Mouse (Mus musculus) embryonic fibroblast, embryonic 13.5 days (primary cell): ENCODE measurements around the gene Purb. TPM values are rescaled to one million over a fixed set of nuclear protein-coding genes. Genes with fewer than 3 reads are reported as not detected.

Experiments used
- H3K27ac ChIP-seq: 2 replicates; pipeline ENCODE4 v1.5.1; 2012; ENCODE audit warnings: low read length, control low read depth, inconsistent platforms; ENCODE audit not compliant: insufficient read depth
- H3K4me1 ChIP-seq: 2 replicates; pipeline ENCODE4 v1.6.1; 2011; ENCODE audit warnings: low read length; ENCODE audit not compliant: control insufficient read depth, insufficient read depth
- H3K4me3 ChIP-seq: 2 replicates; pipeline ENCODE4 v1.5.1; 2011; ENCODE audit warnings: mild to moderate bottlenecking, control low read depth, low read length; ENCODE audit not compliant: insufficient read depth
- CTCF ChIP-seq: IDR thresholded peaks from 2 replicates; pipeline ENCODE4 v1.5.1; 2011; ENCODE audit warnings: mild to moderate bottlenecking, control low read depth, low read length, moderate library complexity, borderline replicate concordance; ENCODE audit not compliant: insufficient read depth
- POLR2A ChIP-seq: IDR thresholded peaks from 2 replicates; pipeline ENCODE4 v1.6.1; 2011; ENCODE audit warnings: low read depth, mild to moderate bottlenecking, control low read depth, low read length, moderate library complexity
- polyA plus RNA-seq: library from polyadenylated mRNA; stranded (reverse); fragments of >200 nt; gene quantifications from 2 replicates; pipeline ENCODE4 v1.2.4, GENCODE M21; 2011; ENCODE audit warnings: low read depth; ENCODE audit not compliant: missing spikeins, insufficient read length

The Purb gene
- polyA plus RNA-seq, 1 experiment, result 43.2 TPM

DNA sequence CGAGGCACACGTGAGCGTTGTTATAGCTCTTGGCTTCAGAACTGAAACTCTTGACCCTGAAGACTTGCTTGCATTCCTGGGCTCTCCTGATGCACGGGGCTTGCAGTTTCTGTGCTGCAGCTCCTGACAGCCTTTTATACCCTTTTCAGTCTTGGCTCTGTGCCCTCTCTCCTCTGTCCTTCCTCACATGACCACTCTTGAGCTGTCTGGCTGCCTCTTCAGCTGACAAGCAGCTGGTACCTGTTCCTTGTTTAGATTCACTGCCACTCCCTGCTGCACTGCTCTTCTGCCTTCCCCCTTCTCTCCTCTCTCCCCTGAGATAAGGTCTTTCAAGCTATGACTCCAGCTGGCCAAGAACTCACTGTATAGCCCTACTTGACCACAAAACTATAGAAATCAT, 28.2 kb downstream of the Purb start:
- H3K27ac ChIP-seq, result no peak overlapping the region
- H3K4me1 ChIP-seq, result no peaks in the 10 kb centered on the region
- H3K4me3 ChIP-seq, result no peak overlapping the region
- TF ChIP-seq CTCF, result no peak
- no peak for TF ChIP-seq POLR2A

DNA sequence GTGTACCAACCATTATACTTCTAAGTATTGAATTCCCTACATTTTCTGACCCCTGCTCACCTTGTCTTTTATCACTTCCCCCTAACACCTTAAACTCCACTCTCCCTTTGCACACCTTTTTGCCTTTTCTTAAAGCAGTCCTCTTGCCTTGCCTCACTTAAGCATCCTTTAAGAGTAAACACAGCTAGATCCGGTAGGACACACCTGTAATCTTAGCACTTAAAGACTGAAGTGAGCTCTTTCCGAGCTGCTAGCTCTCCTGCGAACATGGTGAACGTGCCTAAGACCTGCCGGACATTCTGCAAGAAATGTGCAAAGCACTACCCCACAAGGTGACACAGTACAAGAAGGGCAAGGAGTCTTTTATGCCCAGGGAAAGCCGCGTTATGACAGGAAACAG, 29.8 kb downstream of the Purb start:
- no peak overlapping the region for H3K4me3 ChIP-seq
- TF ChIP-seq POLR2A (no peak), CTCF (no peak)
- H3K4me1 ChIP-seq, result no peaks in the 10 kb centered on the region
- no peak overlapping the region for H3K27ac ChIP-seq

- no peak overlapping the region for H3K4me3 ChIP-seq
- H3K4me1 ChIP-seq, result no peaks in the 10 kb centered on the region
- no peak overlapping the region for H3K27ac ChIP-seq
- no peak for TF ChIP-seq CTCF
- no peak for TF ChIP-seq POLR2A
Observed at GRCm38 (mm10) chr11:6445441-6445840, 30.3 kb downstream of the Purb start.

DNA sequence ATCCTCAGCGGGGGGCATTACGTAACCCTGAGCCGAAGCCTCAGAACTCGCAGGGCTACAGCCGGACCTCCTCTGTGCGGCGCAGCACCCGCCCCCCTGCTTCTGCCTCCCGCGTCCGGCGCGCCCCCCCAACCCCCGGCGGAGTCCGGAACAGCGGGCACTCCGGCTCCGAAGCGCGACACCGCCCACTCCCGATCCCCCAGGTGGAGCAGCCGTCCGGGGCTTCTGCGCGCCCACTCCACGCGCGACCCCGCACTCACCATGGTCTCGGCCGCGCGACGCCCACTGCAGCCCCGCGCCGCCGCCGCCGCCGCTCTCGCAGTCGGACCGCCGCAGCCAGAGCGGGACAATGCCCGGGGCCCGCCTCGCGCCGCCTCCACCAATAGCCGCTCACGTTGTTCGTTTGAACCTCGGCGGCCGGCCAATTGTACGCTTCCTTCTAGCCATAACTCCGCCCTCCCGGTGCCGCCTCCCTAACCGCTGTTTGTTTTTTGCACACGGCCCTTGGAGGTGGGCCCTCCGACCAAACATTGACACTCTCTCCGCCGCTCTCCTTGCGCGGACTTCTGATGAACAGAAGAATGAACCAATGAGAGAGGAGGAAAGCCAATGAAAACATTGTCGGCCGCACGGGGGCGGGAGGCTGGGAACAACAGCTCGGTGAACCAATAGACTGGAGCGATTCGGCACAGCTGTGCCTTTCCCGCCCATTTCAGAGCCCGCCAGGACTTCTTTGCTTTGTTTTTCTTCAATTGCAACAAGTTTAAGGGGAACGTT, 31.5 kb downstream of the Purb start, which contains the start of gene H2afv:
Gene H2afv (minus strand): TSS at position 367 of the 777 bp plus-strand sequence.
- H3K4me3 ChIP-seq, result peak within 1 kb of the TSS; percentile 71
- H3K27ac ChIP-seq, result peak within 1 kb of the TSS; percentile 64
- TF ChIP-seq CTCF (no peak), POLR2A (0 out of 2 replicates have a peak, but pooled peaks have one; percentile 9)
- no peaks in the 10 kb centered on the region for H3K4me1 ChIP-seq

- peak overlapping the region; percentile 71 for H3K4me3 ChIP-seq
- H3K4me1 ChIP-seq, result no peaks in the 10 kb centered on the region
- peak; percentile 29; the same call in 1 of the 2 replicates for TF ChIP-seq POLR2A
- TF ChIP-seq CTCF, result no peak
- H3K27ac ChIP-seq, result peak overlapping the region; percentile 64
Observed at GRCm38 (mm10) chr11:6443727-6444076, 32.0 kb downstream of the Purb start.

DNA sequence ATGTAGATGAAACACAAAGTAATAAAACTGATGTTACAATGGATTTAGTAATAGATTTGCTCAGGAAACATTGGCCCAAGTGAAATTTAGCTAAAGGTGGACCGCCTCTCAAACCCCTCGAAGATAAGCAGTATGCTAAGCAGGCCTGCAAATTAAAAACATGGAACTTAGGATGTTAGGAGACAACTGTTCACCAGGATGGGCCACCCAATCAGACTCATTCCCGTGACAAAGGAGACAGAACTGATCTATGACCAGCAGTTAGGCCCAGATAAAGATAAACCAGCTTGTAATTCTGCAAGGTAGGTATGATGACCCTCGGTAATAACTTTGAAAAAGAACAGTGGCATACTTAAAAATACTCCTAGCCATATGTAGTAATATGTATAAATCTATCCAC, 32.6 kb downstream of the Purb start:
- Histone ChIP-seq H3K27ac (peak overlapping the region; percentile 64; the same call in 1 of the 2 replicates), H3K4me1 (no peaks in the 10 kb centered on the region)

GRCm38 (mm10) chr11:6442566-6442965, 33.2 kb downstream of the Purb start:
- Histone ChIP-seq H3K4me3 (no peak overlapping the region), H3K4me1 (no peaks in the 10 kb centered on the region)
- TF ChIP-seq CTCF (no peak), POLR2A (no peak)

More for the DNA sequence above, 32.6 kb downstream of the Purb start:
- peak overlapping the region; percentile 71 for H3K4me3 ChIP-seq
- TF ChIP-seq POLR2A, result no peak
- no peak for TF ChIP-seq CTCF

DNA sequence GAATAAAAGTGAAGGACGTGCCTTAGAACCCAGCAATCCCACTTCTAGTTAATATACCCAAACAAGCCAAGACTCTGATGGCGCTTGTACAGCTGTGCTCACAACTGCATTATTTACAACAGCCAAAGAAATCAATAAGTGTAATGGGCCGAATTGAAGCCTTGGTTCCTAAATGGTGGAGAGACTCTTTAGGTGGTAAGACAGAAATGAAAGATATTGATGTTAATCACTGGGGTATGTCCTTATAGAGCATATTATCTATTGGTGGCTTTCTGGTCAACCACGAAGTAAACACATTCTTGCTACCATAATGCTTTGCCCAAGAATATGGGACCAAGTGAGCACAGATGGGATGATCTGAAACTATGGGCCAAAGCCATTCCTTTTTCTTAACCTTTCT, 35.5 kb downstream of the Purb start:
- Histone ChIP-seq H3K4me1 (no peaks in the 10 kb centered on the region), H3K27ac (no peak overlapping the region), H3K4me3 (no peak overlapping the region)
- TF ChIP-seq CTCF (no peak), POLR2A (no peak)

More at GRCm38 (mm10) chr11:6442566-6442965, 33.2 kb downstream of the Purb start:
- no peak overlapping the region for H3K27ac ChIP-seq

DNA sequence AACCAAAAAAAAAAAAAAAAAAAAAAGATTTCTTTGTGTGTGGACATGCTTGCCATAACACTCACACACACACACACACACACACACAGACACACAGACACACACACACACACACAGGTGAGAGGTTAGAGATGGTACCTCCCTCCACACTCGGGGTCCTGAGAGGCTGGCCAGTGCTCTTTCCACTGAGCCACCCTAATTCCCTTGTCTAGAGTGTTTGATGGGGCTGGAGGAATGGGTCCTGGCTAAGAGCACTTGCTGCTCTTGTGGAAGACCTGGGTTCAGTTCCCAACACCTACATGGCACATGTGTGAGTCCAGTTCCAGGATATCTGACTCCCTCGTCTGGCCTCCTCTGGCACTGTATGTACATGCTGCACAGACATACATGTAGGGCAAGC, 38.0 kb downstream of the Purb start:
- H3K27ac ChIP-seq, result no peak overlapping the region
- no peak for TF ChIP-seq POLR2A
- TF ChIP-seq CTCF, result no peak
- no peaks in the 10 kb centered on the region for H3K4me1 ChIP-seq
- no peak overlapping the region for H3K4me3 ChIP-seq

DNA sequence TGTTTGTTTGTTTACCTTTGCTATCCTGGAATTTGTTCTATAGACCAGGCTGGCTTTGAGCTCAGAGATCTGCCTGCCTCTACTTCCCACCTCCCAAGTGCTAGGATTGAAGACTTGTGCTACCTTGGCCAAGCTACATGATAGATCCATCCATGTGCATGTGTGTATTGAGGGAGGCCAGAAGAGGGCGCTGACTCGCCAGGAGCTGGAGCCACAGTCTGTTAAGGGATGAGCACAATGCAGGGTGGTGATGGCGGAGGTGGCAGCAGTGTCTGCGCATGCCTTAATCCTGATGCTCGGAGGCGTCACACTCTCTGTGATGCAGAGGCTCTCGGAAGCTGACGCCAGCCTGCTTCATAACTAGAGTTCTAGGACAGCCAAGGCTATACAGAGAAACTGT, 39.3 kb downstream of the Purb start:
- H3K4me3 ChIP-seq, result no peak overlapping the region
- TF ChIP-seq CTCF, result peak; percentile 81; the same call in 1 of the 2 replicates
- TF ChIP-seq POLR2A, result no peak
- H3K27ac ChIP-seq, result no peak overlapping the region
- no peaks in the 10 kb centered on the region for H3K4me1 ChIP-seq

GRCm38 (mm10) chr11:6430186-6430585, 45.5 kb downstream of the Purb start:
- Histone ChIP-seq H3K27ac (no peak overlapping the region), H3K4me1 (no peaks in the 10 kb centered on the region), H3K4me3 (no peak overlapping the region)
- no peak for TF ChIP-seq CTCF
- TF ChIP-seq POLR2A, result no peak
